Mouse (Mus musculus) heart, adult 8-10 months (tissue): ENCODE results near the gene Rassf7. TPM values are rescaled to one million over a fixed set of nuclear protein-coding genes. Genes with fewer than 3 reads are reported as not detected.

ENCODE experiments used
- microRNA-seq: library from miRNA; unstranded; fragments of <30 nt; microRNA quantifications from one replicate; pipeline ENCODE4 v1.2.0, GENCODE M21; 2022
- total RNA-seq, 4 experiments: library from RNA; stranded (reverse); gene quantifications; 2 replicates each; pipeline ENCODE4 v1.2.4; 2022

Gene Rassf7
- total RNA-seq, 4 experiments from 2014 or later: 0.66 to 0.90 (median 0.73) TPM; not detected in 1

Small RNAs within 50 kb of the gene (microRNA-seq; reads per million reads assigned to microRNA genes)
- gene Mir210: 175 reads per million, percentile 65 among the genes with 10 or more reads in this experiment

Other genes starting within 250 kb of the Rassf7 start
- 1 to 10 TPM; 1.6 to 6.3 (median 5.0) TPM for gene Ifitm1, start 248.6 kb upstream of the Rassf7 start, total RNA-seq
- 100 to 1,000 TPM in 1 of 4 experiments, 10 to 100 TPM in 3; 83.5 to 104 (median 88.4) TPM for gene Ifitm3, start 205.1 kb upstream of the Rassf7 start, total RNA-seq
- gene Ifitm6, start 197.9 kb upstream of the Rassf7 start, total RNA-seq: 1 to 10 TPM in 1 of 4 experiments, not detected in 3; 4.9 TPM
- gene Gm17387, start 186.7 kb upstream of the Rassf7 start, total RNA-seq: not detected
- gene B4galnt4, start 154.8 kb upstream of the Rassf7 start, total RNA-seq: not detected
- under 1 TPM; 0.19 to 0.35 (median 0.27) TPM for gene Pkp3, start 137.6 kb upstream of the Rassf7 start, total RNA-seq
- 1 to 10 TPM; 4.8 to 6.5 (median 5.6) TPM for gene Sigirr, start 115.3 kb upstream of the Rassf7 start, total RNA-seq
- gene Ano9, start 98.1 kb upstream of the Rassf7 start, total RNA-seq: under 1 TPM in 3 of 4 experiments, not detected in 1; 0.08 to 0.41 (median 0.14) TPM
- gene Ptdss2, start 93.5 kb upstream of the Rassf7 start, total RNA-seq: 10 to 100 TPM; 28.0 to 35.8 (median 29.7) TPM
- 10 to 100 TPM; 71.3 to 75.2 (median 72.9) TPM for gene Rnh1, start 43.0 kb upstream of the Rassf7 start, total RNA-seq
- gene Hras, start 21.9 kb upstream of the Rassf7 start, total RNA-seq: 100 to 1,000 TPM in 1 of 4 experiments, 10 to 100 TPM in 3; 81.0 to 107 (median 87.7) TPM
- 1 to 10 TPM; 1.8 to 3.4 (median 3.0) TPM for gene Lrrc56, start 21.7 kb upstream of the Rassf7 start, total RNA-seq
- gene Lmntd2, start 1.8 kb upstream of the Rassf7 start, total RNA-seq: not detected
- 10 to 100 TPM; 26.2 to 38.2 (median 31.9) TPM for gene Phrf1, start 12.9 kb downstream of the Rassf7 start, total RNA-seq
- 1 to 10 TPM; 1.7 to 2.4 (median 2.1) TPM for gene Irf7, start 50.6 kb downstream of the Rassf7 start, total RNA-seq
- not detected for gene Cdhr5, start 60.9 kb downstream of the Rassf7 start, total RNA-seq
- not detected for gene Sct, start 63.3 kb downstream of the Rassf7 start, total RNA-seq
- not detected for gene Drd4, start 76.1 kb downstream of the Rassf7 start, total RNA-seq
- gene Deaf1, start 111.8 kb downstream of the Rassf7 start, total RNA-seq: 10 to 100 TPM; 10.8 to 14.7 (median 12.7) TPM
- 10 to 100 TPM; 13.7 to 16.6 (median 15.5) TPM for gene Tmem80, start 111.9 kb downstream of the Rassf7 start, total RNA-seq
- 1 to 10 TPM; 3.7 to 5.0 (median 3.9) TPM for gene Eps8l2, start 123.0 kb downstream of the Rassf7 start, total RNA-seq
- 100 to 1,000 TPM; 107 to 115 (median 110) TPM for gene Taldo1, start 176.3 kb downstream of the Rassf7 start, total RNA-seq
- 10 to 100 TPM; 13.3 to 16.0 (median 14.8) TPM for gene Gatd1, start 198.3 kb downstream of the Rassf7 start, total RNA-seq
- 1 to 10 TPM in 3 of 4 experiments, under 1 TPM in 1; 0.78 to 1.7 (median 1.4) TPM for gene Cend1, start 213.6 kb downstream of the Rassf7 start, total RNA-seq
- 10 to 100 TPM; 44.3 to 76.1 (median 66.5) TPM for gene Slc25a22, start 222.0 kb downstream of the Rassf7 start, total RNA-seq
- under 1 TPM; 0.32 to 0.62 (median 0.44) TPM for gene Pidd1, start 228.2 kb downstream of the Rassf7 start, total RNA-seq
- 100 to 1,000 TPM; 796 to 941 (median 846) TPM for gene Rplp2, start 231.5 kb downstream of the Rassf7 start, total RNA-seq
- 100 to 1,000 TPM; 419 to 549 (median 431) TPM for gene Pnpla2, start 239.3 kb downstream of the Rassf7 start, total RNA-seq
- gene Cracr2b, start 245.2 kb downstream of the Rassf7 start, total RNA-seq: 10 to 100 TPM; 17.7 to 24.2 (median 19.1) TPM